Mouse (Mus musculus): ENCODE measurements at regions not wholly inside any gene's neighbourhood (a gene's known extent, or its start where the extent isn't known, plus 50 kb on each side); places are given as distances from the start of the nearest gene placed in this dataset.

DNA sequence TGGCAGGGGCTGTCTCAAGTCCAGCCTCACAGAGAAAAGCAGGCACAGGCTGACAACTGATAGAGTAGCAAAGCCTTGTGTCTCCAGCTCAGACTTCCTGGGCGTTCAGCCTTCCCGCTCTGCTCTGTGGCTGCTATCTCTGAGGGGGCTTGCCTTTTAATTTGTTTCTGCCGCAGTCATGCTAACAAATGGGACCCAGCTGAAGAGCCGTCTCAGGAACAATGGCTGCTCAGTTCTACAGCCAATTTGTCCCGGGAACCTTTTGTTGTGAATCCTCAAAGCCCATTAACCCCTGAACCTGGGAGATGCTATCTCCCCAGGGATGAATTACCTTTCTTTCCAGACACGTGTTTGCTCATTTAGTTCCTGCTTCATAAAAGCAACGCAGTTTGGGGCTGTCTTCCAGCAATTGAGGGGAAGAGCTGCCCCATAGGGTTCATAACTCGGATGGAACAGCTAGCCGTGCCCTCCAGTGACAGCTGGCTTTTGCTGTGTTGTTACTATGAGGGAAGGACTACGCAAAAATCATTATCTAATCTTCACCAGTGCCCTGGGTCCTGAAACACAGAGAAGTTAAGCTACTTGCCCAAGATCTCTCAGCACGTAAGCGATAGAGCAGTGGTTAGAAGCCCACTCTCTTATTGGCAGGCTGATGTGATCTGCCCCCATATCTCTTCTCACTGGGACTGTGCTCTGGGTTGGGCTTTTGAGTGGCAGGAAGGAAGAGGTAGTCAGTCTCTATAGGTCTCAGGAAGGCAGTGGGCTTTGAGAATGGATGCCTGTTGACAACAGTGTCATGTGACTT is 240.9 kb downstream of the Rybp start:
- no peak for DNase-seq (ENCODE audit: low read depth, low spot score)

DNA sequence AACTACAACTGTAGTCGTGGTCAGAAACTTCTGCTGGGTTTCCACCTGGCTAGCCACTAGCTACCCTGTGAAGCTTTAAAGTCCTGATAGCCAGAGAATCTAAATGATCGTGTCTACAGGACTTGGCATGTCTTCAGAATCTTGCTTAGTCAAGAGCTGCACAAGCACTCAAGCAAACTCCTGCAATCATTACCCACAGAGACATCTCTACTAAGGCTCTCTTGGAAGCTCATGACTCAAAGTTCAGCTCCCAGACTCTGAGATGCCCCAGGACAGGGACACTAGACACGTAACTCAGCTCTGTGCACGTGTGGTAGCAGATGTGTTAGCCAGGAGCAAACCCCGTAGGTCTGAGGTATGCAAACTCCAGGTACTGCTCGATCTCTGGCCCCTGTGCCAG is 242.2 kb downstream of the Rybp start:
- DNase-seq (ENCODE audit: low read depth, low spot score): no peak

DNA sequence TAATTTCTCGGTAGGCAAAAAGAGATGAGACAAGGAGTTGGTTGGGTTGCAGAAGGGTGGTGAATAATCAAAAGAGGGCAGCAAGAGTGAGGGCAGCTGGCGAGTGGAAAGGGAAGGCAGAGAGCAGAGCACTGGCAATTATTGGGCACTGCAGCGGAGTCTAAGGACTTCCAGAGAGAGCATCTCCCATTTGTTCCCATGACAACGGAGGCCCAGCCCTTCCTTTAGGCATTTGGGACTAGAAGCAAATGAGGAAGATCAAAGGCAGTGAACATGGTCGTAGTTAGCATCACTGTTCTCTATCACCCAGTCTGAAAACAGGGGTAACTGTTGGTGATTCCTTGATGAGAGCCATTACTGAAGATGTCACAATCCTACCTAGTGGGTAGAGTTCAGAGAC is 246.1 kb downstream of the Rybp start:
- no peak for DNase-seq (ENCODE audit: low read depth, low spot score)

DNA sequence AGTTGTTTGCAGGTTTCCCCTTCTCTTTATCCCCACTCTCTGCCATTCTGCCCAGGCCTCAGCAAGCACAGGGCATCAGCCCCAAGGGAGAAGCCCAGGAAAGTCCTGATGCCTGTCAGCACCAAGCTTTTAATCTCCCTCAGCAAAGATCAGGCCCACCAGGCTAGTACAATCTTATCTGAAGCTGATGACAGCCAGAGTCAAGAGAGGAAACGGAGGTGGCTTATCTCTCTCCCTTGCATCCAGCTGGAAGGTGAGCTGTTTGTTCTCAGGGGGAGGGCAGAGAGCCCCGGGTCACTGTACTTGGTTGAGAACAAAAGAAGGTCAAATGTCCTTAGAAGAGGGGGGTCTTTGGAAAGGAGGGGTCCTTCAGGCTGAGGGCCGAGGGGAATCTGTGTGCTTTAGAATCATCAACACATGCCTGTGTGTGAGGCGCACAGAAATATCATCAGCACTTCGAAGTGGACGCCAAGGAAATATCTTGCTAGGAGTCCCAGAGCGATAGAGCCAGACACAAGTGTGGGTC is 246.8 kb downstream of the Rybp start:
- DNase-seq (ENCODE audit: low read depth, low spot score): no peak

DNA sequence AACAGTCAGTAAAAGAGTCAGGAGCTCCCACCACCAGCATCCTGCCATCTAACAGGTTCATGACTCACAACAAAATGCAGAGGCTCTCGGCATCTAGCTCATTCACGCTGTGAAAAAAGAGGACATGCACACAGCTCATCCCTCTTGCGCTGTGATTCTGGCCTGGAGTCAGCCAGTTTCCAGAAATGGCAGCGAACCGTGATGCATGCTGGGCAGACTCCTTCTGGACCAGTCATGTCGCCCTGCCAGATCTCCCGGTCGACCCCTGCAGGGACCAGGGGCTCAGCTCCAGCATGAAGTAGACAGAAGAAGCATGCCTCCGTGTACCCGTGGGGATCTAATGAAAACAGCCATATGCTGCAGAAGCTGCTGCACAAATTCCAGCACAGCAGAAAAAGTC is 254.6 kb downstream of the Rybp start:
- no peak for DNase-seq (ENCODE audit: low read depth, low spot score)

DNA sequence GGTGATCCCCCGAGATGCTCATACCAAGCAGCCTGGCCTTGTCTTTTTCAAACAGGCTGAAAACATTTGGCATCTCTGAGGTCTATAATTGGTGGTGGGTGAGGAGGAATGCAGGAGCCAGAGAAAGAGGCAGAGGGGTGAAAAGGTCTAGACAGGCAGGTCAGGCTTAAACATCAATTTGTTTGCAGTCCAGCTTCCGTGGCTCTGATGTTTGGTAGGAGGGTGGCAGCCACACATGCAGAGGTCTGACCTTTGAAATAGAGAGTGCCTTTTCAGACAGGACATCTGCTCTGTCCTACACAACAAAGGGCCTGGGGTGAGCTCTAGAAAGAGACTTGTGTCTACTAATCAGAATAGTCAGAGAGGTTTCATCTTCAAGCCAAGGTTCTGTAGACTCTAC is 256.8 kb downstream of the Rybp start:
- DNase-seq (ENCODE audit: low read depth, low spot score): no peak

DNA sequence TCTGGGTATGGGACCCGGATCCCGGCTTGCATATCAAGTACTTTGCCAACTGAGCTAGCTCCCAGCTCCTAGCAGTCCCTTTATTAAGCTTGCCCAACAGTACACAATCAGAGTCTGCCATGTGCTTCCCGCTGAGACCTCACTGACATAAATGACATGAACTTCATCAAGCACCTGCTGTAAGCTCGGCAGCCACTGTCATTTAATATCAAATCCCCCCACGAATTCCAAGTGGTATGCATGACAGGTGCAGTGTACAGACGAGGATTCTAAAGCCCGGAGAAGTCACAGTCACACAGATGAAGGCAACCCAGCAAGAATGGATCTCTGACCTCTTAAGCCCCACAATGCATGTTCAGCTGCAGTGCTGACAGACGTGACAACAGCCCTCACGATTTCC is 257.3 kb downstream of the Rybp start:
- DNase-seq (ENCODE audit: low read depth, low spot score): no peak

DNA sequence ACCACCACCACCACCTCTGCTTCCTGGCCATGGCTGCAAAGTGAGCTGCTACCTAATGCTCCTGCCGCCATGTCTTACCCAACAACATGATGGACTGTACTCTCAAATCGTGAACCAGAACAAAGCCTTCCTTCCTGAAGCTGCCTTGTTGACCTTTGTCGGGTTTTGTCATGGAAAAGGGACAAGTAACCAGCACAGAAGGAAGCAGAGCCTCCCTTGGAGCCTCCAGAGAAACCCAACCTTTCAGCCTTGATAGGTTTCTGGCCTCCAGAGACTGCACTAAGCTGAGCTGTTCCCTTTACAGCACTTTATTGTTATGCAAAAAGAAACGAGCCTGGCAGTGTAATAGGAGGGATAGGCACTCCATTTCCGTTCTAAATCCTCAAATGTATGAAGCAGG is 259.8 kb downstream of the Rybp start:
- DNase-seq (ENCODE audit: low read depth, low spot score): no peak

DNA sequence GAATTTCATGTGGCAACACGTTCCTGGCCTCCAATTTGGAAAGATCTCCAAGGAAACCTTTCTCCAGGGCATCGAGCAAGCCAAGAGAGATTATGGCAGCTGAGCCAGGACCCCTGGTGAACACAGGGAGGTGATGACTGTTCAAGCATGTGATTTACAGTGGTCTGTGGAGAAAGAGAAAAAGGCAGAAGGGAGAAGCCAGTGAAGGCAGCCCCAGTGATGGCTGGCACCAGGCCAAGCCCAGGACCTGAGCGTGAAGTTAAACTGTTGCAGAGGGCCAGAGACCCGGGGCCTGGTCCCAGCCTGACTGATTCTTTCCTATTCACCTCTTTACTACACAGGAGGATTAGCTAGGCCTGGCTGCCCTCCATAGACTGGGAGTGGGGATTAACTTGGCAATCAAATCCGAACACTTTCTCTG is 261.7 kb downstream of the Rybp start:
- DNase-seq (ENCODE audit: low read depth, low spot score): no peak

DNA sequence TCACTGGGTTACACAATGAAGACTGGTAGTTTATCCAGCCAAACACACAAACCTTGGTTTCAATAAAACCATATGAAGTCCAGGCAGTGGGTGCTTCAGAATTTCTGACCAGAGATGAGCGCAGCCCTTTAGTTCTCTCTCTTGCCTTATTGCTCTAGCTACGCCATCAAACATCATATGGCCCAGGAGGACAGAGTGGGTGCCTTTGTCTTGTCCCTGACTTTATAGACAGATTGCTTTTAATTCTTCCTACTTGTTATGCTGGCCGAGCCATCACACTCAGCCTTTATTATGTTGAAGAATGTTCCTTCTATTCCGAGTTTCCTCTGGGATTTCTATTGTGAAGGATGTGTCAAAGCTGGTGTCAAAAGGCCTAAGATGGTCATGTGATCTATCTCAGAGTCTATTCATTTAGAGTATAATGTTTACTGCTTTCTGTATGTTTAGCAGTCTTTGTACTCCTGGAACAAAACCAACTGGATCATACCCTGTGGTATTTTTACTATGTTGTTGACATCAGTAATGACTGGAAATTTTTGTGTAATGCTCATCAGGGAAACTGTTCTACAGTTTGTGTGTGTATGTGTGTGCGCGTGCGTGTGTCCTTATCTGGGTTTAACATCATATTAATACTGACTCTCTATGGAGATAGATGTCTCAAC is 263.7 kb downstream of the Rybp start:
- no peak for DNase-seq (ENCODE audit: low read depth, low spot score)

DNA sequence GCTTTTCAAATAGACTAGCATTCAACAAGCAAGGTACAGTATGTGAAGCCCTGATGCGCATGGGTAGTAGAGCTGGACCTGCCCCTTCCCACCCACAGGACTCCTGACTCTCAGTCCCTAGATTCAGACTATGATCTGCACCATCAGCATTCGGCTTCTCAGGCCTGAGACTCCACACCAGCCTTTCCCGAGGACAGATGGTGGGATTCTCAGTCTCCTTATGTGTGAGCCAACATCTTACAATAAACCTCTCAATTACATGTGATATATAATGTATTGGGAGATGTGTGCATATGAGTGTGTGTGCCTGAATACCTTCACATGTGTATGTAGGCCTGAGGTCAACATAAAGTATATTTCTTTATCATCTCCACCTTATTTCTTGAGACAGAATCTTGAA is 268.3 kb downstream of the Rybp start:
- DNase-seq (ENCODE audit: low read depth, low spot score): no peak

DNA sequence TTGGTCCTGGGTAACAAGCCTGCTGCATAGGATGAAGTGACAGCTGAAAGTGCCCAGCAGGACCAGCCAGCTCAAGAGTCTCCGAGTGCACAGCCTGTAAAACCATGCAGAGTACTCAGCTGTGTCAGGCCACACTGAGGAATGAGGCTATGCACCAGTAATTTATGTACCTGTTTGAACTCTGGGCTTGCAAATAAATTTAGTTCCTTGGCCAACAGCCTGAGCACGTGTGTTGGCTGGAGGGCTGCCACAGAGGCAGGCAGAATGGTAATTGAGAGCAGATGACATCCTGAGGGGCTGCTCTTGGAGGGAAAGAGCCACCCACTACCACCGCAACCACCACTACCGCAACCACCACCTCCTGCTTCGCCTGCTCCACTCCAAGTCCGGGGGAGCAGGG is 273.3 kb downstream of the Rybp start:
- DNase-seq (ENCODE audit: low read depth, low spot score): no peak

DNA sequence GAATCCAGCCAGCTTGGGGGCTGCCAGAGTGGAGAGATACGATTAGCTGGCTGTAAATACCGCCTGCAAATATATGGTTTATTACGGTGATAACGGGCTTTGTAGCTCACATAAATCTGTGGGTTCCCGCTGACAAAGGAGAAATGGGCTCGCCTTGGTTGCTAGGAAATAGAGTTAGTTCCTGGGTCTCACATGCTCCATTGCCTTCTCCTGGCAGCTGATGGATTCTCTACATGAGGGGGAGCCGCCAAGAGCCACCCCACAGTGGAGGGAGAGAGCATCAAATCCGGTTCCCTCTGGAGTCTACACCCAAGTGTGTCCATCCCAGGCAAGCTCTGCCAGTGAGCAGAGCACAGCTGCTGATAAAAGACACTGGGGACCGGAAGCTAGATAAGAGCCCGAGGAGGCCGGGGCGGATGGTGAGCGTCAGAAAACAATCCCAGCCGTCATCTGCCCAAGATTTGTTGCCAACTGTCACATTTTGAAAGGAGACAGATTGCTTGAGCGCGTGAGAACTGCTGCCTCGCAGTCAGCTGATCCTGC is 275.7 kb downstream of the Rybp start:
- DNase-seq (ENCODE audit: low read depth, low spot score): peak; percentile 17

DNA sequence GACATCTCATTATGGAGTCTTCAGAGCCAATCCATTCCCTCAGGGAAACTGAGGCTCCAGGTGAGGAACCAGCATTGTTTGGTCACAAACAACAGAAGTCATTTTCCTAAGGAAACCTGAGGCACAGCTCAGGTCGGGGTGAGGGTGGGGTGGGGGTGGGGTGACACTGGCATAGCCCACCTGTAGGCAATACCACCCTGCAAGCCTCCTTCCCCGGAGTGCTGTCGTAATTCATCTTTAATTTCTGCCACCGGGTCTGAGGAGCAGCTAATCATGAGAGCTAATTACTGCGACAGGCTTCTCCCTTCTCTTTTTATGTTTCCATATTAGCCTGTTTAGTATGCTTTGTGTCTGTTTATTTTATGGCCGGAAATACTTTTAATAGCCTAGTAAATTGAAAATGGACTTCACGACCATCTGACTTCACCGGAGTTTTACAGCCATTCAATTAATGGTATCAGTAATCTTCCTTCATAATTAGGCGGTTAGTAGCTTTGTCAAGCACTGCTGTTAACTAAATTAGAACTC is 276.3 kb downstream of the Rybp start:
- no peak for DNase-seq (ENCODE audit: low read depth, low spot score)

DNA sequence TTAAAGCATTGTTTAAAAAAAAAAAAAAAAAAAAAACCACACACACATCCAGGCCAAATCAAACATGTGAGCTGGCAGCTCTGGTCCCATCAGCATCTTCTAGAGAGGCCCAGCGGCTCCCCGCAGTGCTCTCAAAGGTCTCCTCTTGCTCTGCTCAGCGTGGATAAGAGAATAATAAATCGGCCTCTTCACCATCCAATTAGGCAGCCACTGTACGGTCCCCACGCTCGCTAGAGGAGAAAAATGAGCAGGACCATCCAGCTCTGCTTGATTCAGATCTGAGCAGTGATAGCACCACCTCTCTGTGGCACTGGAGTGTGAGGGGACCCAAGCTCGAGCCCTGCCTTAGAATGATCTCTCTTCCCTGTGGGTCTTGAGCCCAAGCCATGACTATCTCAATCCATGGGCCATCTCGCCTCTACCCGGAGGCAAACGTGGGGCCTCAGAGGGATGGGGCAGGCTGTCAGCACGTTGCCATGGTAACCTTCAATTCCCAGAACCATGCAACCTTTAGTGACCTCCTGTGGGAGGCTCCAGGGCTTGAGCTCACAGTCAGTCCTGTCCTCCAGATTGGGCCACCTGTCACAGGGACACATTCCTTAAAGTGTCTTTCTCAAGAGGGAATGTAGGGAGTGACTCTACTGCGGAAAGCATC is 273.6 kb upstream of the Prok2 start:
- DNase-seq (ENCODE audit: low read depth, low spot score): no peak

DNA sequence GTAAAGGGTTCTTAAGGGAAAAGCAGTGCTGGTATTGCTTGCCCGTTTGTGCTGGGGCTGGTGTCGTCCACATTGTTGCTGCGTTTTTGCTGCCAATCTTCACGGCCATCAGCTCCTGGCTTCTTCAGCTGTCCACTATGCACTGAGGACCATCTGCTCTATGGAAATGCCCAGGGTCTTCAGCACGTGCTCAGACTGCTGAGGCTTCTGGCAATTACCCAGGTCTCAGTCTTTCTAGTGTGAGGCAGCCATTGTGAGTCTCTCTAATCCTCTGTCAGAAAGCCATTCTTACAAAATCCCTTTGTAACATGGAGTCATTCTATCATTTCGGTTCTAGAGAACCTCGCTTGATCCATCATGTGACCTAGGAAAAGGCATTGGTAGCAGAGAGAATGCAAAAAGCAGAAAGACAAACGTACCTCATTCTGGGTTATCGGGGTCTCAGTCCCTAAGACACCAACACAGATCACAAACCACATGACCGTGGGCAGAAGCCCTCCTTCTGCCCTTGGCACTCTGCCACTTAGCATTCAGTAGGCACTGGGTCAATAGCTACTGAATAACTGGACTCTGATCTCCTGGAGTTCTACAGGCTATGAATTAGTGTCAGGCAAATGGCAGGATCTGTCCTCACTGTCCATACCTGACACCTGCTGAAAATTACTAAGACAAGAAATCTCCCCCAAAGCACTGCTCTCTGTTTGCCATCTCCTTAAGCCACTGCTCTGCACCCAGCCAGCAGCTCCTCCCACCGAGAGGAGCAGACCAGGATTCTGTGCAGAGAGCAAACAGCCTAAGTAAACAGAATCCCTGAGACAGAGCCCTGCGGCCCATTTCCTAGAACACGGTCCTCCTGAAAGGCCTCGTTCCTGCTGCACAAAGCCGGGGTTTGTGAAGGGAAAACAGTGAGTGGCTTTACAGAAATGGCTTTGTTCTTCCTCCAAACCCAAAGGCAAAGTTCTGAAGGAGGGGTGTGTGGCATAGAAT is 270.1 kb upstream of the Prok2 start:
- DNase-seq (ENCODE audit: low read depth, low spot score): no peak

DNA sequence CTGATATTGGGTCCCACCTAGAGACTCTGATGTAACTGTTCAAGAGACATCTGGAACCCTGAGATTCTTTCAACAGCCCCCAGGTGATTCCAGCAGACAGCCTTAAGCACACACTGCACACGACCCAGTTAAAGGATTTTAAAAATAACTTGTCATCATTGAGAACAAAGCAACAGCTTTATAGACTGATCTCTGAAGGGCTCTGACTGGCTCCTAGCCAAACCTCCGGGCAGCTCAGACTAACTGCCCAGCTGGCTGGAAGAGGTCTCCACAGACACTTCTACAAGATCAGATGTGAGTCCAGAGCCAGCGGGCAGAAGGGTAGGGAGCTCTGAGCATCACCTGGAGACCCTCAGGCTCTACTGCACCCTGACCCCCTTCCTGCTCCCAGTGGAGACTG is 267.8 kb upstream of the Prok2 start:
- no peak for DNase-seq (ENCODE audit: low read depth, low spot score)

DNA sequence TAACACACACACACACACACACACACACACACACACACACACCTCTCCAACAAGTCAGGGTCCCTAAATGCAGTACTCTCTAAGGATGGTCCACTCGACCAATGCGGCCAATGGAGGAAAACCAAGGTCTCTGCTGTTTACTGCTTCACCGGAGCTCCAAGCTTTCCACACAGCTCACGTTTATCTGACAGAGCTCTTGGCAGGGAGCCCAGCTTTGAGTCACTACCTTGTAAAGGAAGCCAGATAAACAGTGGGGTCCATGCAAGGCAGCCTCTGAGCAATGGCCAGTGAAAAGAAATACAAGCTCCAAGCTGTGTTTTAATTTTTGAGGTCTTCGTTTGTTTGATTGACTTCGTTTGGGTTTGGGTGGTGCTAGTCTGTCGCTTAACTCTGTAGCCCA is 264.9 kb upstream of the Prok2 start:
- no peak for DNase-seq (ENCODE audit: low read depth, low spot score)

DNA sequence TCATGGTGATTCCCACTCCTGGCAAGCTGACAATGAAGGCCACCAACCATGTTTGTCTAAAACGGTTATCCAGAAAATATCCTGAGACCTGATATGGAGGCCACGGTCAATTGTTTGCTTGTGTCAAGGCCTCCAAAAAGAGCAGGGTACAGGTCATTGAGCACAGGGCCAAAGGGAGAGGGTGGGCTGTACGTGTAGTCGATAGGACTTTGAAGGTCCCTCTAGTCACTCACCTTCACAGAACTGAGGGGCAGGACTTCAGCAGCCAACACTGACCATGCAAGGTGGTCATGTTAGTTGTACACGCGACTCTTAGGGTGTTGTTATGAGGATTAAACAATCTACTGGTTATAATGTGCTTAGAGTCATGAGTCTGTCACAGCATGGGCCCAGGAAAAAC is 264.4 kb upstream of the Prok2 start:
- no peak for DNase-seq (ENCODE audit: low read depth, low spot score)

DNA sequence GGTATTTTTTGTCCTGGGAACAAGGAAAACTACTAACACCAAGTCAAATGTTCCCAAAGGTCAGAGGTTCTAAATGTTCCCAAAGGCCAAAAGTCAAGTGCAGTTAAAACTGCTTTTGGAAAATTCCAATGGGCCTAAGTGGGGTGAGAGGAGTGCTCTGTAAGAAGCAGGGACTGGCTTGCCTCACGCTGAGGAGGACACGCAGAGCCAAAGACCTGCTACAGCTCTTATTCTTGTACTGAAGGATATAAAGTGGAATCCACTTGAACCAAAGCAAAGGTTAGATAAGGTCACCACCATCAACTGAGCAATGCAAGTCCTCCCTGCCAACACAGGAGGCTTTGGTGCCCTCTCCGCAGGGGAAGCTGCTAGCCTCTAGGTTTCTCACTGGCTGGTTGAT is 260.3 kb upstream of the Prok2 start:
- DNase-seq (ENCODE audit: low read depth, low spot score): no peak

DNA sequence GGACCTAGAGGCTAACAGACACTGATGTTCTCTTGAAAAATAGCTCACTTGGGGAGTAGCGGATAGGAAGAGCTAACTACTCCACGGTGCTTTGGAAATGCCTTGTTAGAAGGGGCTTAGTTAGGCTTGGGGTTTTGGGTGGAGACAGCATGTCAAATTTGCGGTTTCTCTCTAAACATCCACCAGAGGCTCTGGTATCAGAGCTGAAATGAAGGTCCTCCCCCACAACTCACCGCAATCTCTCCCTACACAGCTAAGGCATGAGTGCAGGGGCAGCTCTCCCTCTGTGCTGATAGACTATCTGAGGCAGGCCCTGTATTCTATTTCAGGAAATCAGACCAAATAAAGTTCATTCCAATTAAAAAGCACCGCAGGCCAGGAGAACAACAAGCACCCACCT is 259.1 kb upstream of the Prok2 start:
- no peak for DNase-seq (ENCODE audit: low read depth, low spot score)
